Mouse (Mus musculus) right cerebral cortex, adult 2 months (tissue): ENCODE results near the gene Mknk2.
A peak's percentile ranks its signal among the peaks of the same experiment; 100 is the strongest.

ENCODE experiments used
- DNase-seq, 2 experiments: peaks; one replicate each; pipeline ENCODE4 v3.0.0; 2021 to 2022; ENCODE audit warnings: low spot score in 2 of 2

The Mknk2 gene

GRCm38 (mm10) chr10:80677942-80678436 is at the start of gene Mknk2:
TSS of gene Mknk2 (minus strand) at chr10:80678112.
- peak; percentile 72 to 73 for DNase-seq

- DNase-seq: no peak
These were observed 39.4 kb upstream of the Mknk2 start for GRCm38 (mm10) chr10:80717281-80717680.

GRCm38 (mm10) chr10:80710834-80711233 is 32.9 kb upstream of the Mknk2 start:
- DNase-seq: no peak

GRCm38 (mm10) chr10:80705479-80705878 is 27.6 kb upstream of the Mknk2 start:
- DNase-seq: no peak

GRCm38 (mm10) chr10:80705033-80705432 is 27.1 kb upstream of the Mknk2 start:
- no peak for DNase-seq

GRCm38 (mm10) chr10:80704418-80704817 is 26.5 kb upstream of the Mknk2 start:
- no peak for DNase-seq

- no peak for DNase-seq
These were observed 25.7 kb upstream of the Mknk2 start for GRCm38 (mm10) chr10:80703643-80704042.

- DNase-seq: peak; percentile 94 to 95
These were observed 24.9 kb upstream of the Mknk2 start for GRCm38 (mm10) chr10:80702536-80703390.

DNA sequence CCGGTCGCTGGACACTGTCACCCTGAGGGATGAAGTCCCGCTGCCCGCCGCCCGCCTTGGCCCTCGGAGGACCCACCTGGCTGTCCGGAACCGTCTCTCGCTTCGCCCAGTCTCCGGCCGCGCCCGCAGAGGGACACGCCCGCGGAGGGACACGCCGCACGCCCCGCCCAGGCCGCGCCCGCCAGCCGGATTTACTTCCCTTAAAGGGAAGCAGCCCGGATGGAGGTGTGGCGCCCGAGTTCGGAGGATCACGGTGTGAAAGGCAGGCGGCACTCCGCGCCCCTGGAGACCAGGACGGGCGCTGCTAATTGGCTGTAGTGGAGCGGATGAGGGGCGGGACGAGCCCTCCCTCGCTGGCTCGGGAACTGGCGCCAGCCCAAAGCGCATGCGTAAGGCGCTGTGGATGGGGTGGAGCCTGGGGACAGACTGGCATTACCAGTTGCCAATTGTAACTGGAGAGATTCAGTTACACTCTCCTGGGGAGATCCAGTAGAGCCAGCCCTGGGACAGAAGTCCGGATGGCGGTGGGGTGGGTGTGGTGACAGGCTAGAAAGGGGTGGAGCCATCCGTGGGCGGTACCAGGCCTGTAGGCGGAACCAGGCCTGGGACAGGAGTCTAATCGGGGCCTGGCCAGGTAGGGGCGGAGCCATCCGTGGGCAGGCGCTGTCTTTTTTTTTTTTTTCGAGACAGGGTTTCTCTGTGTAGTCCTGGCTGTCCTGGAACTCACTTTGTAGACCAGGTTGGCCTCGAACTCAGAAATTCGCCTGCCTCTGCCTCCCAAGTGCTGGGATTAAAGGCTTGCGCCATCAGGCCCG is 24.0 kb upstream of the Mknk2 start, which contains the start of the genes Mob3a and Izumo4:
Mob3a (minus strand) TSS at position 257 of the 815 bp plus-strand sequence.
Izumo4 (plus strand) TSS at position 464 of the 815 bp plus-strand sequence.
- DNase-seq: peak; percentile 98 to 99

DNA sequence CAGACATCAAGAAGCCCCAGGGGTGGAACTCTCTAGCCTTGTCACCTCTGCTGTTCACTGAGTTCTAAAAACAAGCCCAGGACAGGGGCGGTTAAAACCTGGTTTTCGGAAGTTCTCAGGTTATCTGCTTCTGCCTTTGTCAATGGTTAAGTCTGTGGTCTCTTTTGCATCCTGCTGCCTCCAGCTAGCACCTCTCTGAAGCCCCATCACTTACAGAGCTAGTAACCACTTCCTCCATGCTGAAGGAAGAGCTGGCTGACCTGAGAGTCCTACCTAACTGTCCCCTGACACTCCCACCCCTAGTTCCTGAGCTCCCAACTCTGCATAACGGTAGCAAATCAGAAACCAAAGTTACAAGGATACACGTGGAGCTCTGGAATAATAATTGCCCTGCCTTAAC is 22.8 kb upstream of the Mknk2 start:
- DNase-seq: no peak

- no peak for DNase-seq
These were observed 22.2 kb upstream of the Mknk2 start for GRCm38 (mm10) chr10:80700038-80700504.

- DNase-seq: no peak
These were observed 20.7 kb upstream of the Mknk2 start for GRCm38 (mm10) chr10:80698605-80699004.

GRCm38 (mm10) chr10:80697812-80698211 is 19.9 kb upstream of the Mknk2 start:
- DNase-seq: no peak

- no peak for DNase-seq
These were observed 19.5 kb upstream of the Mknk2 start for GRCm38 (mm10) chr10:80697393-80697787.

GRCm38 (mm10) chr10:80696502-80697392 is 18.8 kb upstream of the Mknk2 start:
- no peak for DNase-seq

DNA sequence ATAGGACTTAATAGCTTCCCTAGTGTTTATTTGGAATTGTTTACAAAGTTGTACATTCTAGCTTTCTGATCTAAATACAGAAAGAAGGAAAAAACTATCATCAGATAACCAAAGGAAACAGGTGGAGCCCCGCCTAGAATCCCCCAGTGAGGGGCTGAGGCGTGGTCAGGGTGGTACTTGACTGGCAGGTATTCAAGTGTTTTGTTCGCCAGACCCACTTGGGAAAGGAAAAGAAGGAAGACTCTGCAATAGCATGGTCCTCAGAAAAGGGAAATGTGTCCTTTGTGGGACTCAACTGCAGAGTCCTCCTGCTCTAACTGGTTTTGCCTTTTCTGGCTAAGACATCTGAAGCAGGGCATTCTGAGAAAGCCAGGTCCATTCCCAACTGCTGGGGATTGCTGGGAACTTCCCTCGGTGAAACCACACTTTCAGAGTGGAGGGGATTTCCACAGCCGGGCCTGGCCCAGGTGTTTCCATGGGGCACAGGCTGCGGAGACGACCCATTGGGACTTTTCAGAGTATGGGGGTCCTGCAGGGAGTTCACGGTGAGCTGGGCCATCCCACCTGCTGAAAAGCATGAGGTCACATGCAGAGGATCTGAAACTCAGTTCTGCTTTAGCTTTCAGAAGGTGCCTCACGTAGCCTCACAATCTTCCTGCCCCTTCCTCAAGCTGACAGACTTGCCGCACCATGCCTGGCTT is 18.0 kb upstream of the Mknk2 start:
- DNase-seq: no peak

DNA sequence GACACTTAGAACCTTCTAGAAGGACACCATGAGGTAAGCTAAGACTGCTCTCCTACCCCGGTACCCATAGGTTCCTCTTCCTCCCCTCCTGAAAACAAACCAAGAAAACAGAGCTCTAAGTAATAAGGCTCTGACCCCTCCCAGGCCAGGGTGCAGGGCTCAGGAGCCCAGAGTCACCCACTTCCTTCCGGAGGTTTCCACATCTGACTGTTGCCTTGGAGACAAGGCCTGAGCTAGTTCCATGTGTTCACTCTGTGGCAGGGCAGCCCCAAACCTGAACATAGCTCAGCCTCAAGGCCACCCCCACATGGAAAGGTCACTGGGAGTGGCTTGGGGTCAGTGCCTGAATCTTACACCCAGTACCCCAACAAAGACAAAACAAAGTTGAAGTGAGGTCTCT is 17.3 kb upstream of the Mknk2 start:
- no peak for DNase-seq

- DNase-seq: no peak
These were observed 16.4 kb upstream of the Mknk2 start for GRCm38 (mm10) chr10:80694159-80694938.

DNA sequence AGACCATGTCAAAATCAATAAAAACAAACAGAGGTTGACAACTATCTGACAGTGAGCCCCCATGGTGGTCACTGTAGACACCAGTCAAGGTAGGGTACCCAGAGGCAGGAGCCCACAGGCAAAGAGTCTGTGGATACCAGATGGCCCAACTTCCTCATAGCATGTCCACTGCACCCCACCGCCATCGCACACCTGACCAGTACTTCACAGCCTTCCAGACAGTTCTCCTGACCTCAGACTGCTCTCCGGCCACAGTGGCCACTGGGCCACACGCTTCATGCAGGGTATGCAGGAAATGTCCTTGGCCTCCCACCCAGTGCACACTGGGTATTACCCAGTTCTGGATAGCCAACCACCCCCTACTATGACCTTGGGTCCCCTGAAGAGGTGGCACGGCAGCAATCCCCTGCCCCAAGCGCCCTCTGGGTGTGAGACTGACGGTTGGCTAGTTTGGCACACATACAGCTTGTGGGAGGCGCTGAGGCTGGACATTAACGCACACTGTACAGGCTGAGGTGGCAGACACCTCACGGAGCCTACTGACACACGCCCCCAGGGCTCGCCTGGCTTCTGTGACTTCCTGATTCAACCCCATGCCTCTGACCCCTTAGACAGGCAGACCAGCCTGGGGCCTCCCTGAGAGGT is 15.6 kb upstream of the Mknk2 start:
- DNase-seq: no peak
